Mouse (Mus musculus) ovary, postnatal 10 days (tissue): ENCODE measurements at regions not wholly inside any gene's neighbourhood (a gene's known extent, or its start where the extent isn't known, plus 50 kb on each side); places are given as distances from the start of the nearest gene placed in this dataset.

ENCODE experiments used
- DNase-seq: peaks from one replicate; pipeline ENCODE4 v3.0.0; 2022; ENCODE audit warnings: low spot score

DNA sequence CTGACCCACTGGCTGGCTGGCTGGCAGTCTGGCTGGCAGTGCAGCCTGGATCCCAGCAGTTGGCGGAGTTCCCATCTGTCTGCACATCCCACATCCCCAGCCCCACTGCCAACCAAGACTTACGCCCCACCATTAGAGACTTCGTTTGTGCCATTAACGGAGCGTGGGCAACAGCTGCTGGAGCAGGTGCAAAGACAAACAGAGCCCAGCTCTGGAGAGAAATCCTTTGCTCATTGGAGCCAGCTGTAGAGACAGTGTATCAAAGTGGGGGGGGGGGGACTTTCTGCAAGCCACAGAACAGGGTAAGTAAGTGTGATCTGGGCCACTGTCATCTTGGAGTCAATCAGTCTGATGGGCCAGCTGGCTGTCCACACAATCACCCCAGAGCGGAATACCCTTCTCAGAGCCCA, 52.3 kb downstream of the Rplp1 start:
- DNase-seq = no peak

DNA sequence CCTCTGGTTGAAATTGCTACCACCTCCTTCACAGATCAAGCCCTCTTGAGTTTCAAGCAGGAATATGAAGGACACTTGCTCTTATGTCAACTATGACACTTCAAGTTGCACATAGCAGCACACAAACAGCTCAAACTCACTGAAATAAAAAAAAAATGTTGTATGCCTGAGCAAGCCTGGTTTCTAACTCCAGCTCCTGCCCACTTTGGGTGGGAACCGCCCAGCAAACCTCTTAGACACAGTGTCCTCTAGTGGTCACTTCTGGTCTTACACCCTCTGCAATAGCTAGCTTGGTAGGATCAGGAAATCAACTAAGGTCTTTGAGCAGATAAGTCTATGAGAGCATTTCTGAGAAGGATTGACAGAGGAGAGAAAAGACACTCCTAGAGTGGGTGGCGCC, 54.2 kb downstream of the Rplp1 start:
- DNase-seq = peak; percentile 52

GRCm38 (mm10) chr9:61859438-61859837, 54.9 kb downstream of the Rplp1 start:
- DNase-seq = no peak

DNA sequence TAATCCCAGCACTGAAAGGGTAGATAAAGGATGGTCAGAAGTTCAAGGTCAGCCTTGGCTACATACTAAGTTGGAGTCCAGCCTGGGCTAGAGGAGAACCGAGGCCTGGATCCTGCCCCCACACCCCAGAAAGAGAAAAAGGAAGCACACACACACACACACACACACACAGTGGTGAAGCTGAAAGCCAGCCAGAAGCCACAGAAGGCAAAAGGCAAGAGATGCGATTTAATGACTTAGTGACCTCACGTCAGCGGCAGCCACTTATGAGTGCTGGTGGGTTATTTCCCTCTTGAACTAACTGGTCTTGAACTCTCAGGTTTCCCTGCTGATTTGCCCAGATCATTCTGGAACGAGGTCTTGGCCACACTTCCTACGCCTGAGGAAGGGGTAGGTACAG, 56.5 kb downstream of the Rplp1 start:
- no peak for DNase-seq

DNA sequence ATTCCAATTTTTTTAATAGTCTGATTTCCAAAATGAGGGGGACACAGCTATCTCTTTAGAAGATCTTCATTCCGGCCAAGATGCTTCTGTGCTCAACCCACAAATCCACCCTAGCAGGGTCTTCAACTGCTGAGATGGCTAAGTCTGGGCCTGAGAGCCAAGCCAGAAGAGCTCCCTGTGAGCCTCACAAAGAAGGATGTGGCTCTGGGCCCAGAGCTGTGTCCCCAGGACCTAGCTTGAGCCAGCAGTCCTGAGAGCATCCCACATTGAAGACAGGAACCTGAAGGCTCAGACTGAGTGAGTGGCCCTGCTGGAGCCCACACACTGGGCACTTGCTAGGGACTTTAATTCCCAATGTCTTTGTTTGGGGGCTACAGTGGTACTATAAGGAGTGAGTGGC, 57.7 kb downstream of the Rplp1 start:
- no peak for DNase-seq

DNA sequence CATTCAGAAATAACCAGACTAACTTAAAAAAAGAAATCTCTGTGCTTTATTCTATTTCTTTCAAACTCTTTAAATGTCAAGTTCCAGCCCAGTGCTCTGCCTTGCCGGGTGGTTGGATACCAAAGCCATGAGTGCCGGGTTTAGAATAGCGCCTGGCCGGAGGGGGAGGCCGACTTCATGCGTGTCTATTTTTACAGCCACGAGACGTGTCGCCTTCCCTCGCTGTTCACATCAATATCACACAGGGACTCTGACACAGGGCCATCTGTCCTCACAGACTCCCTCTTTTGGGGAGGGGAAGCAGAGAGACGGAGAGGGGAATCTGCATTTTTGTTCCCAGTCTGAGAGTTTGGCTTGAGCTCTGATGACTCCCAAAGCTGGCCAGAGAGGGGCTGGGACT, 58.7 kb downstream of the Rplp1 start:
- DNase-seq = no peak

- DNase-seq = no peak
Measured at GRCm38 (mm10) chr9:61853841-61854240, 60.5 kb downstream of the Rplp1 start.

GRCm38 (mm10) chr9:61851331-61851730, 63.0 kb downstream of the Rplp1 start:
- DNase-seq = no peak

- no peak for DNase-seq
Measured at GRCm38 (mm10) chr9:61848401-61848800, 65.9 kb downstream of the Rplp1 start.

GRCm38 (mm10) chr9:61847496-61847895, 66.8 kb downstream of the Rplp1 start:
- DNase-seq = no peak

GRCm38 (mm10) chr9:61844645-61845044, 69.7 kb downstream of the Rplp1 start:
- DNase-seq = no peak

- no peak for DNase-seq
Measured at GRCm38 (mm10) chr9:61844141-61844540, 70.2 kb downstream of the Rplp1 start.

- no peak for DNase-seq
Measured at GRCm38 (mm10) chr9:61843513-61843912, 70.8 kb downstream of the Rplp1 start.

GRCm38 (mm10) chr9:61842384-61842783, 72.0 kb downstream of the Rplp1 start:
- DNase-seq = no peak

DNA sequence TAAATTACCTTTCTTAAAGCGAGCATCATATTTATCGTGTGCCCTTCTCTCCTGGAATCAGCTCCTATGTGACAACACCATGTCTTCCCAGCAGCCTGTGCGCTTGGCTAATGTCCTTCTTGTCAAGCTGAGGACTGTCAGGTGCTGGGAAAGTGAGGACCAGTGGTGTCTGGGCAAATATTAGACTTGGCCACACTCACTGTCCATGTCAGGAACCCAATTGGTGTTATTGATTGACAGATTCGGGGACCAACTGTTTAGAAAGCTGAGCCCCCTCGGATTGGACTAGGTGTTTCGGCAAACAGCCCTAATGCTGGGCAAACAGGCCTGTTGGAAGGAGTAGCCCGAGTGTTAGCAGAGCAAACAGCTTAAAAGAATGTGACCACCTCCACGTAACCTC, 73.1 kb downstream of the Rplp1 start:
- no peak for DNase-seq

GRCm38 (mm10) chr9:61840353-61840752, 74.0 kb downstream of the Rplp1 start:
- DNase-seq = no peak

GRCm38 (mm10) chr9:61833226-61833625, 81.1 kb downstream of the Rplp1 start:
- DNase-seq = no peak

DNA sequence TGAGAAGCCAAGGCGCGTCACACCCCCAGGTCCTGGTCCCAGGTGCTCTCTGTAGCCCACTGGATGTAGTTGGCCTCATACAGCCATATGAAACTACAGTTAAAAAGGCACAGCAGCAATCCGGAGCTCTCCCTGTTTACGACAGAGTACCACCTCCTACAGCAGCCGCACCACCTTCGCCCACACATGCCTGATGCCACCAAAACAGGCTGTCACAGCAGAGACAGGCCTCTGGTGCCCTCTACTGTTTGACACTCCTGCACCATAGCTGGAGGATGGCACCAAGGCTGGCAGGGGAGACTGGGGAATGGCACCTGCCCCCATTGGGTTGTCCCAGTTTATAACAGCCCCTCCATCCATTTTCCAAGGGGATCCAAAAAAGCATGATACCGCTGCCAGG, 84.1 kb downstream of the Rplp1 start:
- peak; percentile 32 for DNase-seq

DNA sequence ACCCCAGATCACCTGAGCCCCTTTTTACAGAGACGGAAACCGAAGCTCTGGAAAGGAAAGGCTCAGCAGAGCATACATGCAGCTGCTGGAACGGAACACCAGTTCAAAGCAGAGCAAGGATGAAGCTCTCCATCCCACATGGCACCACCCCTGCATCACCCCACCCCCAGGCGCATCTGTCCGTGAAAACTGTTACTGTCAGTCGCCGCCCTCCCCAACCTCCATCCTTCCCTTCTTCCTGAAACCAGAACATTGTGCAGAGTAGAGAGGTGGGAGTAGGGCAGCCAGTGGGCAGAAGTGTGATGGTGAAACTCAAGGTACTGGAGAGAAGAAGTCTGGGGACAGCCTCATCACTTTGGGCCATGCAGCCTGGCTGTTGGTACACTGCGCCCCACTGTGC, 84.6 kb downstream of the Rplp1 start:
- DNase-seq = no peak

- DNase-seq = no peak
Measured at GRCm38 (mm10) chr9:61829301-61829700, 85.0 kb downstream of the Rplp1 start.

DNA sequence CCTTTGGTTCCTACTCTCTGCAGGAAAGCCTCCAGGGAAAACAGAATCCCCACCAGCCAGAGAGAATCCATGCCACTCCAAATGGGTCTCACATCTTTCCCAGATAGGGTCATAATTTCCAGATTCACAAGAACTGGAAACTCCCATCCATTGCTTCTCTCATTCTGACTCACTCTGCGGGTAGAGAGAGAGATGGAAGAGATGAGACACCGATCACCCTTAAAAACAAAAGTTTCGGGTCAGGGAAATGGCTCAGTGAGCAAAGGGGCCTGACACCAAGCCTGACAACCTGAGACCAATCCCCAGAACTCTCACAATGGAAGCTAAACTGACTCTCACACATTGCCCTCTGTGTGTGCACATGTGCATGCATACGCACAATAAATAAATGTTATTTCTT, 86.6 kb downstream of the Rplp1 start:
- no peak for DNase-seq

DNA sequence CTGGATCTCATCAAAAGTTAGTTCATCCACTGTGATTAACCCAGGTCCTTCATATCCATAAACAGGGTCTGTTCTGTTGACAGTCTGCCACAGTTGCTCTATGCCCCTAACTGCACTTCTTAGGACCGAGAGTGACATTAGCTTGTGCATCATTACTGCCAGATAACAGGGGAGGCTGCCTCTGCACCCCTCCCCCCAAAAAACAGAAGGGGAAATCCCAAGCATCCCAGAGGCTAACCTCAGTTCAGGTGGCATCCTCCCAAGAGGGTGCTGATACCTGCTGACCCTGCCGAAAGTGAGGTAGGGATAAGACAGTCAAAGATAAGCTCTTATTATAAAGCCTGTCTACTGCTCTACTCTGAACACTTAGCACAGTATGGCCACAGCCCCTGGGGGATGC, 87.3 kb downstream of the Rplp1 start:
- no peak for DNase-seq

DNA sequence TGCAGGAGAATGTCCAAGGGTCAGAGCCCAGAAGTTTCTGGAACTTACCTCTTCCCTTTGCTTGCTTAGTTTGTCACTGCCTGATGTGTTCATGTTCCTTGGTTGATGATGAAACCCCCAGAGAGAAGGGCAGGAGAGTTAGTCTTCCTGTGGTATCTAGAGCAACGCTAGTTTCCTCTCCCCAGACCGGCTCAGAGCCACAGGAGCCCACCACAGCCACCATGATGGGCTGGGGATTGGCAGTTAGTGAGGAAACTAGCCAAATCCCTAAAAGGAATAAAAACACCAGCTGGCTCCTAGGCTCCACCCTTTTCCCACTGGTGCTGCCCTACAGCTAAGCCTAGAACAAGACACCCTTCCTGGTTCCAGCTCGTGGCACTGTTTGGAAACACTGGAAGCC, 87.9 kb downstream of the Rplp1 start:
- no peak for DNase-seq

GRCm38 (mm10) chr9:61825804-61826203, 88.5 kb downstream of the Rplp1 start:
- DNase-seq = no peak

DNA sequence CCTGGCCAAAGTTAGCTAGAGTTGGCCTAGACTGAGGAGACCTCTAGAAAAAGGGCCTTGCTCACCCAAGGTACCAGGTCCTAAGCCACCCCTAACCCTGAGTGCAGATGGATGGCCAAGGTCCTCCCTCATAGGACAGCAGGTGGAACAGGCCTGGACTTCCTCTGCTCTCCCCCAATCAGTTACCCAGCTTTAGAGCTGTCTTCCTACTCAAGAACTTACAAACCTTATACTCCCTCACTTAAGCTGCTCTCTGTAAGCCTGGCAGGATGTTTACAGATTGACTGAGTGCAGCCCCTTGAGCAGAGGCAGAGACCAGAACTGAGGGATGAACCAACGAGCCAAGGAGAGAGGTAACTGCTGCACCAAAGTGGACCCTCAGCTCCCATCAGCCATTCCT, 94.5 kb downstream of the Rplp1 start:
- DNase-seq = no peak
